Mouse (Mus musculus) forebrain, embryonic 16.5 days (tissue): ENCODE measurements around the gene Nrgn. TPM values are rescaled to one million over a fixed set of nuclear protein-coding genes. Genes with fewer than 3 reads are reported as not detected.

ENCODE experiments used
- polyA plus RNA-seq: library from polyadenylated mRNA; unstranded; fragments of >200 nt; fragmentation: Nextera tagmentation; extraction: Ambion mirVana; gene quantifications from 2 replicates; pipeline ENCODE4 v1.2.1, GENCODE M21; 2015

Gene Nrgn
- polyA plus RNA-seq, 1 experiment from 2014 or later: 25.9 TPM

Other genes starting within 250 kb of the Nrgn start
- gene Ccdc15, start 204.5 kb downstream of the Nrgn start, polyA plus RNA-seq: 8.3 and 9.9 TPM in 2 replicates
- 6.3 and 6.6 TPM in 2 replicates for gene Hepacam, start 185.6 kb downstream of the Nrgn start, polyA plus RNA-seq
- gene Robo4, start 151.0 kb downstream of the Nrgn start, polyA plus RNA-seq: 4.5 and 4.6 TPM in 2 replicates
- gene Robo3, start 119.7 kb downstream of the Nrgn start, polyA plus RNA-seq: 1.1 and 3.3 TPM in 2 replicates
- gene Msantd2, start 63.6 kb downstream of the Nrgn start, polyA plus RNA-seq: 34.0 and 34.8 TPM in 2 replicates
- gene Esam, start 24.8 kb downstream of the Nrgn start, polyA plus RNA-seq: 42.4 and 44.6 TPM in 2 replicates
- 0.86 and 0.89 TPM in 2 replicates for gene Vsig2, start 13.6 kb downstream of the Nrgn start, polyA plus RNA-seq
- 9.2 and 9.4 TPM in 2 replicates for gene Siae, start 2.8 kb upstream of the Nrgn start, polyA plus RNA-seq
- gene Spa17, start 60.8 kb upstream of the Nrgn start, polyA plus RNA-seq: 6.1 and 6.9 TPM in 2 replicates
- gene Tbrg1, start 104.4 kb upstream of the Nrgn start, polyA plus RNA-seq: 79.2 and 80.7 TPM in 2 replicates
- 0.96 TPM in 1 of 2 replicates, not detected in the other for gene Panx3, start 116.3 kb upstream of the Nrgn start, polyA plus RNA-seq
- gene Olfr160, start 163.3 kb upstream of the Nrgn start, polyA plus RNA-seq: not detected in 2 replicates
- gene Olfr874, start 192.2 kb upstream of the Nrgn start, polyA plus RNA-seq: not detected in 2 replicates
- gene Olfr875, start 219.0 kb upstream of the Nrgn start, polyA plus RNA-seq: not detected in 2 replicates